Mouse (Mus musculus) ovary, adult 18-20 months (tissue): ENCODE measurements at regions not wholly inside any gene's neighbourhood (a gene's known extent, or its start where the extent isn't known, plus 50 kb on each side); places are given as distances from the start of the nearest gene placed in this dataset.

Experiments used
- DNase-seq: peaks from one replicate; pipeline ENCODE4 v3.0.0; 2022; ENCODE audit warnings: low spot score, mixed read lengths

DNA sequence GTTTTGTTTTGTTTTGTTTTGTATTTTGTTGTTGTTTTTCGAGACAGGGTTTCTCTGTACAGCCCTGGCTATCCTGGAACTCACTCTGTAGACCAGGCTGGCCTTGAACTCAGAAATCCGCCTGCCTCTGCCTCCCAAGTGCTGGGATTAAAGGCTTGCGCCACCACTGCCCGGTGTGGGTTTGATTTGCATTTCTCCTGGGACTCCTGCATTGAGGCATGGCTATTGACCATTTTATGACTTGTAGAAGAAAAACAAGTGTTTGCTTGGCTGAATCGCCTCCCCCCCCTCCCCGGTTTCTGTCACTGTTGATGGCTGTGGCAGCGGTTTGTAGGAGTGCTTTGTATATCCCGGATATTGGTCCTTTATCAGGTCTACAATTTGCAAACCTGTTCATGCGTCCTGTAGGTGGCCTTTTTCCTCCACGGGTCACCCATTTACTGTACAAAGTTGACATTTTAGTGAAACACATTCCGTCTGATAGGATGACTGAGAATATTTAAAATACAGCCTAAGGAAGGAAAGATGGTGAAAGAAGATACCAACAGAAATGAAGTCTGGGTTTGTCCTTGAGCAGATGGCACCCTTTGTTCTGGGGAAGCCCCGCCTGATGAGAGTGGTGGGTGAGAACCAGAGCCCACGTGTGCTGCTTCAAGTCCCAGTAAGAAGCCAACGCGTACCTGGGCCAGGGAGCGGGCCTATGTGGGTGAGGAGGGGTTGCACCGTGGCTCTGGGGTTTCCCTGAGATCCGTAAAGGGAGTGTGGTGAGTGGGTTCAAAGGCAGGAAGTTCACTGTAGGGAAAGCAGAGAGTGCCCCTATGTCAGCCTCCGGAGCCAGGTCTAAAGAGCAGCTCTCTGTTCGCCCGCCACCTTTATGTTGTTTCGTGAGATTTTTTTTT lies 52.6 kb upstream of the Smndc1 start:
- DNase-seq: no peak

DNA sequence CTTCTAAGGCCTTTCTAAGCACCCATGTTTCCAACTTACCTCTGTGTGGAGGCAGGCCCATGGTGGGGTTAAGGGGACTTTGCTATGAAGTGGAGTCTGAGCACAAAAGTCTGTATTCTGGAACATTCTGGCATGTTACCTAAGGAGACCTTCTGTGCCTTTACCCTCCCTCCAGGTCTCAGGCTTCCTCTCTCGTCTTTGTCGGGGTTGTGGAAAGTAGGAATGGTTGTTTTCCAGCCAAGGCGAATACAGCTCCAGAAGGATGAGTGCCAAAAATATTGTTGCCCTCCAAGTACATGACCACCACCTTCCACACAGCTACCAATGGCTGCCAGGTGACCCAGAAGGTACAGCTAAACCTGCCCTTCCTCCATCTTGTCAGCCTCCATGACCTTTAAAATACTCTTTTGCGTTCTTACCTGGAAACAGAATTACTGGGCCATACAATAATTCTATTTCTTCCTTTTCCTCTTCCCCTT lies 51.8 kb upstream of the Smndc1 start:
- DNase-seq: no peak

GRCm38 (mm10) chr19:53441449-53442131 lies 51.2 kb upstream of the Smndc1 start:
- peak; percentile 51 for DNase-seq

DNA sequence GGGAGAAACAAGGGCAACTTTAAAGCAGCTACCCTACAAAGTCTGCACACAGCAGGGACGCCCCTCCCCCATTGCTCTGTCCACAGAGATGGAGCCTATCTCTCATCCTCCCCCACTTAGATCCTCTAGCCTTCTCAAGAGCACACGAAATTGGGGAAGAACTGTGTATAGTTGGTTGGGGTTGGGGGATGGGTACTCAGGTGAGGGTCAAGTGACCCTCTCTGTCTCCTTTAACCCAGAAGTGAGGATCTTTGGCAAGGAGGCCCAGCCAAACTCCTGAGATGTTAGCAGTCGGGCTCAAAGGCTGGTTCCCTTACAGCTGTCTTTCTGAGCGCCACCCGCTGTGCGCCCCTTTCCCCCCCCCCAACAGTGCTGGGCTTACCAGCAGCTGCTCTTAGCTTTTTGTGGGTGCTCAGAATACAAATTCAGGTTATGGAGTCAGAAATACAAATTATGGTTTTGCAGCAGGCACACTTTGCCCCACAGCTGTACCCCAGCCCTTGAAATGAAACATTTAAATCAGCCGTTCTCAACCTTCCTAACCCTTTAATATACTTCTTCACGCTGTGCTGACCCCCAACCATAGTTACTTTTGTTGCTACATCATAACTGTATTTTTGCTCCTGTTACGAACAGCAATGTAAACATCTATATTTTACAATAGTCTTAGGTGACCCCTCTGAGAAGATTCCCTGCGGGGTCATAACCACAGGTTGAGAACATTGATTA lies 50.1 kb upstream of the Smndc1 start:
- DNase-seq: no peak
